Mouse (Mus musculus): ENCODE measurements around the gene Mbnl1.
A peak's percentile ranks its signal among the peaks of the same experiment; 100 is the strongest.

Mbnl1 gene

GRCm38 (mm10) chr3:60608952-60609403, 136.3 kb downstream of the Mbnl1 start:
- DNase-seq (ENCODE audit: low read depth, low spot score), result peak; percentile 32

GRCm38 (mm10) chr3:60611839-60612238, 139.2 kb downstream of the Mbnl1 start:
- DNase-seq (ENCODE audit: low read depth, low spot score), result peak; percentile 61

- no peak for DNase-seq (ENCODE audit: low read depth, low spot score)
These were observed 140.5 kb downstream of the Mbnl1 start for GRCm38 (mm10) chr3:60613121-60613520.

GRCm38 (mm10) chr3:60614516-60614915, 141.9 kb downstream of the Mbnl1 start:
- peak; percentile 9 for DNase-seq (ENCODE audit: low read depth, low spot score)

- no peak for DNase-seq (ENCODE audit: low read depth, low spot score)
These were observed 142.5 kb downstream of the Mbnl1 start for GRCm38 (mm10) chr3:60615057-60615606.

GRCm38 (mm10) chr3:60615615-60616014, 143.0 kb downstream of the Mbnl1 start:
- DNase-seq (ENCODE audit: low read depth, low spot score), result peak; percentile 27

GRCm38 (mm10) chr3:60616147-60616546, 143.5 kb downstream of the Mbnl1 start:
- DNase-seq (ENCODE audit: low read depth, low spot score), result no peak

GRCm38 (mm10) chr3:60617643-60618042, 145.0 kb downstream of the Mbnl1 start:
- peak; percentile 28 for DNase-seq (ENCODE audit: low read depth, low spot score)

- no peak for DNase-seq (ENCODE audit: low read depth, low spot score)
These were observed 147.6 kb downstream of the Mbnl1 start for GRCm38 (mm10) chr3:60620236-60620635.

- no peak for DNase-seq (ENCODE audit: low read depth, low spot score)
These were observed 158.6 kb downstream of the Mbnl1 start for GRCm38 (mm10) chr3:60631183-60631582.

GRCm38 (mm10) chr3:60631754-60632153, 159.1 kb downstream of the Mbnl1 start:
- DNase-seq (ENCODE audit: low read depth, low spot score), result no peak

- DNase-seq (ENCODE audit: low read depth, low spot score), result no peak
These were observed 160.3 kb downstream of the Mbnl1 start for GRCm38 (mm10) chr3:60632796-60633466.

- DNase-seq (ENCODE audit: low read depth, low spot score), result no peak
These were observed 165.9 kb downstream of the Mbnl1 start for GRCm38 (mm10) chr3:60638530-60638929.

- no peak for DNase-seq (ENCODE audit: low read depth, low spot score)
These were observed 166.5 kb downstream of the Mbnl1 start for GRCm38 (mm10) chr3:60639135-60639534.

- DNase-seq (ENCODE audit: low read depth, low spot score), result no peak
These were observed 169.6 kb downstream of the Mbnl1 start for GRCm38 (mm10) chr3:60642227-60642626.

GRCm38 (mm10) chr3:60645531-60645930, 172.9 kb downstream of the Mbnl1 start:
- DNase-seq (ENCODE audit: low read depth, low spot score), result no peak

- no peak for DNase-seq (ENCODE audit: low read depth, low spot score)
These were observed 175.7 kb downstream of the Mbnl1 start for GRCm38 (mm10) chr3:60648293-60648692.

- DNase-seq (ENCODE audit: low read depth, low spot score), result no peak
These were observed 188.1 kb downstream of the Mbnl1 start for GRCm38 (mm10) chr3:60660762-60661161.
